Mouse (Mus musculus) gastrocnemius, adult 18-20 months (tissue): ENCODE data around the gene Adam6b. TPM values are rescaled to one million over a fixed set of nuclear protein-coding genes. Genes with fewer than 3 reads are reported as not detected.
"Not testable (repeated sequence)": the region's sequence is repeated elsewhere in the genome, so short reads cannot be mapped to it uniquely, and the experiment has no call there.

Experiments
- DNase-seq: peaks from one replicate; pipeline ENCODE4 v3.0.0; 2021; ENCODE audit warnings: low spot score
- long read RNA-seq, 2 experiments: library from polyadenylated mRNA; stranded (forward); transcript quantifications; one replicate each; pipeline ENCODE4 v2.0.0; 2021
- total RNA-seq, 2 experiments: library from RNA; stranded (reverse); gene quantifications; 2 replicates each; pipeline ENCODE4 v1.2.3; 2021

Adam6b gene
- total RNA-seq: not detected
- long read RNA-seq, experiment 1: 0 reads
- long read RNA-seq, experiment 2: 0 reads

GRCm38 (mm10) chr12:113489211-113489610 is at the start of gene Adam6b:
Gene Adam6b, plus strand, starts transcription at chr12:113489511.
- DNase-seq: not testable (repeated sequence)

GRCm38 (mm10) chr12:113446061-113446460 is 43.2 kb upstream of the Adam6b start:
- DNase-seq: no peak

- no peak for DNase-seq
Measured at GRCm38 (mm10) chr12:113476164-113476563, 13.1 kb upstream of the Adam6b start.

GRCm38 (mm10) chr12:113482147-113482546 is 7.2 kb upstream of the Adam6b start:
- DNase-seq: no peak

GRCm38 (mm10) chr12:113482661-113483389 is 6.5 kb upstream of the Adam6b start:
- no peak for DNase-seq

GRCm38 (mm10) chr12:113483492-113484162 is 5.7 kb upstream of the Adam6b start:
- no peak for DNase-seq

- DNase-seq: no peak
Measured at GRCm38 (mm10) chr12:113484971-113485485, 4.3 kb upstream of the Adam6b start.

GRCm38 (mm10) chr12:113487693-113488092 is 1.6 kb upstream of the Adam6b start:
- DNase-seq: peak; percentile 53

- no peak for DNase-seq
Measured at GRCm38 (mm10) chr12:113525901-113526300, 36.6 kb downstream of the Adam6b start.

Other genes with a start within 250 kb of the Adam6b start
- not detected for gene Adam6a, start 54.4 kb downstream of the Adam6b start, total RNA-seq